Mouse (Mus musculus) cerebellum, postnatal 10 days (tissue): Measurements from ENCODE around the gene Sirt4.
A peak's percentile ranks its signal among the peaks of the same experiment; 100 is the strongest.

Experiments used
- DNase-seq, 2 experiments: peaks; one replicate each; pipeline ENCODE4 v3.0.0; 2021; ENCODE audit warnings: mixed read lengths in 2 of 2

The Sirt4 gene

DNA sequence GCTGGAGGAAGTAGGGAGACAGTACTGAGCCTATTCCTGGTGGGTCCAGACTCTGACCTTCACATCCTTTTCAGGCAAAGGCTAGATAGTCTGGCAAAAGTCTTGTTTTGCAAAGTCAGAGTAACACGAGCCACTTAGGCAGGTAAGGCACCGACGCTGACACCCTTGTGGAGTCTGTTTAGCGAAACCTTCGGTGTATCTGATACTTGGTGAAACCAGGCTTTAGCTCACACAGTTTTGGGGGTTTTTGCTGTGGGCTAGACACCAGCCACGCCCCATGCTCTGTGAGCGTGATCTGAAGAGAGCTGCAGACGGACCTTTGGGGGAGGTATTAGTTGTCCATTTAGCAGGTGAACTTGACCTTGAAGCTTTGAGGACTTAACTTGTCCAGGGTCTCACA lies 51.3 kb downstream of the Sirt4 start:
- DNase-seq, result no peak

- peak; percentile 59 for DNase-seq
These were observed 52.1 kb downstream of the Sirt4 start for GRCm38 (mm10) chr5:115432395-115432794.

GRCm38 (mm10) chr5:115431898-115432259 lies 52.6 kb downstream of the Sirt4 start:
- no peak for DNase-seq

GRCm38 (mm10) chr5:115431061-115431897 lies 53.2 kb downstream of the Sirt4 start:
- peak; percentile 81 to 84 for DNase-seq

DNA sequence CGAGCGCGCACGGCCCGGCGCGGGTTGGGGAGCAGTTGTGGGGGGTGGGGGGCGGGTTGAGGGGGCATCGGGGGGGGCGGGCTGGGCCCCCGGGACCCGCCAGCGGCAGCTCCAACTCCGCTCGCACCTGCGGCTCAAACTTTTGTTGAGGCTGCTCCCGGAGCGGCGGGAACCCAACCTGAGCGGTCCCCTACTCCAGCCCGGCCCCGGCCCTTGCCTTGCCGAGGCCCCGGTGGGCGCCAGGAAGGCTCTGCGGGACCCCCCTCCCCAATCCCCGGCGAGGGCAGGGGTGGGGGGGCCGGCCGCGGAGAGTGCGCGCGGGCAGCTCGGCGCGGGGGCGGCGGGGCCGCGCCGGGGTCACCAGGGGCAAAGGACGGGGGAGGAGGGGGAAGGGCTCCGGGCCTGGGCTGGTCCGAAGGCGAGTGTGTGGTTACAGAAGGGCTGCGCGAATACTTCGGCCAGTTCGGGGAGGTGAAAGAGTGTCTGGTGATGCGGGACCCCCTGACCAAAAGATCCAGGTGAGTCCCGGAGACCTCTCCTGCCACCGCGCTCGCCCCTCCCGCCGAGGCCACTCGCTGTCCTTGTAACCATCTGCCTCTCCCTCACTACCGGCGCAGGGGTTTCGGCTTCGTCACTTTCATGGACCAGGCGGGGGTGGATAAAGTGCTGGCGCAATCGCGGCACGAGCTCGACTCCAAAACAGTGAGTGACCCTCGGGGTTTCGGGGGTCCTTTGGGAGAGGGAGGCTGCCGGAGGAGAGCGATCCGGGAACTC lies 54.2 kb downstream of the Sirt4 start:
- peak; percentile 60 to 61 for DNase-seq

- DNase-seq, result peak; percentile 69 to 82
These were observed 55.0 kb downstream of the Sirt4 start, which contains the start of gene Msi1 for GRCm38 (mm10) chr5:115429359-115430186. TSS of gene Msi1 (plus strand) at chr5:115429599.

DNA sequence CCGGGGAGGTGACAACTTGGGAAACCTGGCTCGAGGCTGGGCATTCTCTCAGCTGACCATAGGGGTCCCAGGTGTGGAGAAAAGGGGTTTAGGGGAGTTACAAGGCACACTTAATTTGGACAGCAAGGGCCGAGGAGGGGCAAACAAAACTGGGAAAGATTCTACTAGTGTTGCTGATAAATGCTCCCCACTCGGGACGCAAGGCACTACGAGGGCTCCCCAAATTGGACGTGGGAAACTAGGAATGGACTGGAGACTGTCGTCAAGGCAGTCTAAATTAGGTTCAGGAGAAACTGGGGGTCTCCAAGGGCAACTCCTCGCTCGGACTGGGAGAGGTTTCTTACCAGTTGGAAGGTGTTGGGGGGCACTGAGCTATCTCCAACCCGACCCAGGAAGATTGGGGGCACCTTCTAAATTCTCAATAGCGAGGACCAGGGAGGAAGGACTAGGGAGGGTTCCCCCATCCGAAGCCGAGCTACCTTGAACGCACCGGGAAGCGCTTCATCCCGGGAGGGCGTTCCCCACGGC lies 55.6 kb downstream of the Sirt4 start:
- no peak for DNase-seq
